Mouse (Mus musculus) erythroblast, embryonic 14.5 days (primary cell): ENCODE data around the gene Wbp4.

Experiments
- GATA1 ChIP-seq: IDR thresholded peaks from 2 replicates; pipeline ENCODE4 v1.6.1; 2012; ENCODE audit warnings: low read length, inconsistent platforms, mixed read lengths
- TAL1 ChIP-seq: IDR thresholded peaks from 3 replicates; pipeline ENCODE4 v1.6.1; 2012; ENCODE audit warnings: low read length, inconsistent platforms, mixed read lengths

- TF ChIP-seq GATA1 (no peak), TAL1 (no peak)
Observed at GRCm38 (mm10) chr14:79504246-79505006, 23.1 kb upstream of the Wbp4 start.
